Mouse (Mus musculus) hindbrain, embryonic 14.5 days (tissue): ENCODE data around the gene Marveld3. TPM values are rescaled to one million over a fixed set of nuclear protein-coding genes. Genes with fewer than 3 reads are reported as not detected.

Experiments
- ATAC-seq: fragments of 200-750 bp; cut with Nextera tagmentation; 2 replicates; pipeline ENCODE4 v1.8.0; 2017; ENCODE audit warnings: moderate number of reproducible peaks, mild to moderate bottlenecking, moderate TSS enrichment, moderate library complexity; ENCODE audit not compliant: low FRiP score
- DNase-seq: peaks from one replicate; pipeline ENCODE4 v3.0.0-alpha.2; 2015; ENCODE audit warnings: low spot score
- H3K27ac ChIP-seq: fragments of 300-500 bp; sonication (generic); 2 replicates; pipeline ENCODE4 v1.5.1; 2014; ENCODE audit warnings: mild to moderate bottlenecking, moderate library complexity
- H3K27me3 ChIP-seq: fragments of 300-500 bp; sonication (generic); 2 replicates; pipeline ENCODE4 v1.6.1; 2014; ENCODE audit warnings: mild to moderate bottlenecking, low read length, mixed read lengths; ENCODE audit not compliant: control insufficient read depth, insufficient read depth
- H3K36me3 ChIP-seq: fragments of 300-500 bp; sonication (generic); replicated peaks from 2 replicates; pipeline ENCODE4 v1.6.1; 2014; ENCODE audit not compliant: control insufficient read depth, insufficient read depth
- H3K4me1 ChIP-seq: fragments of 300-500 bp; sonication (generic); replicated peaks from 2 replicates; pipeline ENCODE4 v1.6.1; 2014; ENCODE audit warnings: antibody characterized with exemption, low read length, mixed read lengths; ENCODE audit not compliant: control insufficient read depth, insufficient read depth
- H3K4me2 ChIP-seq: fragments of 300-500 bp; sonication (generic); replicated peaks from 2 replicates; pipeline ENCODE4 v1.6.1; 2014; ENCODE audit warnings: mild to moderate bottlenecking, moderate library complexity
- H3K4me3 ChIP-seq: fragments of 300-500 bp; sonication (generic); replicated peaks from 2 replicates; pipeline ENCODE4 v1.5.1; 2014; ENCODE audit warnings: mild to moderate bottlenecking, low read length
- H3K9ac ChIP-seq: fragments of 300-500 bp; sonication (generic); 2 replicates; pipeline ENCODE4 v1.6.1; 2014
- H3K9me3 ChIP-seq: fragments of 300-500 bp; sonication (generic); 2 replicates; pipeline ENCODE4 v1.6.1; 2016; ENCODE audit warnings: low read length; ENCODE audit not compliant: control insufficient read depth
- WGBS: fragments of 180-500 bp; shearing (Covaris S2); extraction: QIAGEN DNeasy Blood & Tissue Kit; methylation state at CpG from one replicate; pipeline ENCODE4 v1.1.7; 2014; 5-methylcytosine and 5-hydroxymethylcytosine counted together
- polyA plus RNA-seq: library from polyadenylated mRNA; unstranded; fragments of >200 nt; fragmentation: Nextera tagmentation; extraction: Ambion mirVana; gene quantifications from 2 replicates; pipeline ENCODE4 v1.2.1, GENCODE M21; 2014

Gene Marveld3
- polyA plus RNA-seq, 1 experiment from 2014 or later, result 0.83 TPM

DNA sequence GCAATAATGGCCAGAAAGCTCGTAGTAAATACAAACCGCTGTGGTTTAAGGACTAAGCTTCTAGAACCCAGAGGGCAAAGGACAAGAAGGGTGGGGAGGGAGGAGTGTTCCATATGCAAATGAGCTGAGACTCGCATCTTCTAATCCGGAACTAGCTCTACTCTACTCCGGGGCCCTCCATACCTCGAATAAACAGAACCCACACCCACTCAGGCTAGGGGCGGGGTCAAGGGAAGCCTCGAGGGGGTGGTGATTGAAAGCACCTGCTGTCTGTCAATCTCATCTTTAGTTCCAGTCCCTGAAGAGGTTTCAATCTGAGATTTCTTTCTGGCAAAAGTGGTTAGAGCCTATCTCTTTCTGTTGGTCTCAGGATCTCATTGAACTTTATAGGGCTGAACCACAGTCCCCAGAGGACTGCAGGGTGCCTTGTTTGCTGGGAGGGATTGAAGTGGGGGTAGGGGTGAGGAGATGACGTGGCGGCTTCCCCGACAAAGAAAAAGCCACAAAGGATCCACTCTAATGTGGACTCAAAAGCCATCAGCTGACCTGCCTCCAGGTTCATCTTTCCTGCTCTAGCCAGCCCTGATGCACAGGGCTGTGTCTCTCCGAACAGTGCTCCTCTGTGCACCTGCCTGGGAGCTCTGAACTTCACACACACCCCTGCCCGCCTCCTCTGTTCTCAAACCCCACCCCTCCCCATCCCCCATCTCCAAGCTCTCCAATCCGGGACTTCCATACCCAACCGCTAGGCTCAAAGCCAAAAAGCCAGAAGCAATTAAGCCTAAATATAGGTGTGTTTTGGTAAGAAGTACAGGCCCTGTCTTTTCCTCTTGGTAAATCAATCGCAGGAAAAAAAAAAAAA, 4.6 kb downstream of the Marveld3 start:
- 6% methylated on average over 16 of the region's 16 CpGs for WGBS
- H3K4me1 ChIP-seq, result peaks cover 19% of the 10 kb centered on the region
- no peak overlapping the region; the same call in 1 of the 2 replicates for H3K4me2 ChIP-seq
- no peak overlapping the region for H3K9ac ChIP-seq
- no peaks in the 10 kb centered on the region for H3K9me3 ChIP-seq
- ATAC-seq (no peak), DNase-seq (no peak)
- H3K27ac ChIP-seq, result no peak overlapping the region
- H3K36me3 ChIP-seq, result no peaks in the 10 kb centered on the region
- H3K27me3 ChIP-seq, result peaks cover 17% of the 10 kb centered on the region
- H3K4me3 ChIP-seq, result no peak overlapping the region

- H3K4me2 ChIP-seq, result no peak overlapping the region
- peak; percentile 63 for DNase-seq
- WGBS, result 27% methylated on average over 13 of the region's 13 CpGs
Observed at GRCm38 (mm10) chr8:109954486-109954948, 7.5 kb downstream of the Marveld3 start.

GRCm38 (mm10) chr8:109952171-109952570, 9.8 kb downstream of the Marveld3 start:
- DNase-seq, result no peak
- no peak for ATAC-seq

More at GRCm38 (mm10) chr8:109954486-109954948, 7.5 kb downstream of the Marveld3 start:
- no peaks in the 10 kb centered on the region for H3K36me3 ChIP-seq
- H3K27me3 ChIP-seq, result no peaks in the 10 kb centered on the region
- no peaks in the 10 kb centered on the region for H3K9me3 ChIP-seq
- H3K4me3 ChIP-seq, result no peak overlapping the region
- no peak overlapping the region for H3K27ac ChIP-seq
- peak; percentile 74; the same call in 1 of the 2 replicates for ATAC-seq
- H3K9ac ChIP-seq, result 0 out of 2 replicates have a peak overlapping the region, but pooled peaks have one; percentile 28
- peaks cover 15% of the 10 kb centered on the region for H3K4me1 ChIP-seq

GRCm38 (mm10) chr8:109948285-109948564, 13.8 kb downstream of the Marveld3 start:
- 6% methylated on average over 19 of the region's 19 CpGs for WGBS
- H3K4me1 ChIP-seq, result no peaks in the 10 kb centered on the region
- peak overlapping the region; percentile 84 for H3K27ac ChIP-seq
- DNase-seq (peak; percentile 47), ATAC-seq (peak; percentile 46)
- H3K27me3 ChIP-seq, result no peaks in the 10 kb centered on the region
- H3K9ac ChIP-seq, result peak overlapping the region; percentile 66
- H3K9me3 ChIP-seq, result no peaks in the 10 kb centered on the region
- H3K4me2 ChIP-seq, result peak overlapping the region; percentile 70
- peak overlapping the region; percentile 39 for H3K4me3 ChIP-seq
- H3K36me3 ChIP-seq, result peaks cover 6% of the 10 kb centered on the region; the same call in 1 of the 2 replicates

More at GRCm38 (mm10) chr8:109952171-109952570, 9.8 kb downstream of the Marveld3 start:
- Histone ChIP-seq H3K27ac (no peak overlapping the region), H3K9me3 (no peaks in the 10 kb centered on the region), H3K4me1 (peaks cover 10% of the 10 kb centered on the region), H3K27me3 (no peaks in the 10 kb centered on the region), H3K36me3 (no peaks in the 10 kb centered on the region), H3K9ac (no peak overlapping the region), H3K4me2 (no peak overlapping the region), H3K4me3 (no peak overlapping the region)
- WGBS, result 72% methylated on average over 7 of the region's 7 CpGs

- WGBS, result 1% methylated on average over 26 of the region's 26 CpGs
- no peaks in the 10 kb centered on the region for H3K9me3 ChIP-seq
- H3K4me2 ChIP-seq, result peak overlapping the region; percentile 70
- ATAC-seq, result peak; percentile 64
- peak; percentile 66 for DNase-seq
- no peaks in the 10 kb centered on the region for H3K27me3 ChIP-seq
- peak overlapping the region; percentile 39 for H3K4me3 ChIP-seq
- peak overlapping the region; percentile 66 for H3K9ac ChIP-seq
- H3K36me3 ChIP-seq, result peaks cover 7% of the 10 kb centered on the region; the same call in 1 of the 2 replicates
- no peaks in the 10 kb centered on the region for H3K4me1 ChIP-seq
- H3K27ac ChIP-seq, result peak overlapping the region; percentile 84
Observed at GRCm38 (mm10) chr8:109947447-109948284, 14.3 kb downstream of the Marveld3 start.

- Histone ChIP-seq H3K9ac (no peak overlapping the region), H3K9me3 (no peaks in the 10 kb centered on the region), H3K4me1 (no peaks in the 10 kb centered on the region; the same call in 1 of the 2 replicates), H3K27me3 (no peaks in the 10 kb centered on the region), H3K36me3 (peaks cover 12% of the 10 kb centered on the region; the same call in 1 of the 2 replicates), H3K4me3 (no peak overlapping the region), H3K4me2 (no peak overlapping the region), H3K27ac (no peak overlapping the region)
- no peak for DNase-seq
- ATAC-seq, result no peak
- WGBS, result 88% methylated on average over 7 of the region's 7 CpGs
Observed at GRCm38 (mm10) chr8:109946272-109946671, 15.7 kb downstream of the Marveld3 start.

- DNase-seq (no peak), ATAC-seq (no peak)
- 82% methylated on average over 7 of the region's 7 CpGs for WGBS
- H3K4me2 ChIP-seq, result no peak overlapping the region
- H3K4me3 ChIP-seq, result no peak overlapping the region
- no peak overlapping the region for H3K27ac ChIP-seq
- H3K4me1 ChIP-seq, result no peaks in the 10 kb centered on the region; the same call in 1 of the 2 replicates
- H3K27me3 ChIP-seq, result no peaks in the 10 kb centered on the region
- no peaks in the 10 kb centered on the region for H3K9me3 ChIP-seq
- no peak overlapping the region for H3K9ac ChIP-seq
- peaks cover 17% of the 10 kb centered on the region for H3K36me3 ChIP-seq
Observed at GRCm38 (mm10) chr8:109945694-109946093, 16.3 kb downstream of the Marveld3 start.

DNA sequence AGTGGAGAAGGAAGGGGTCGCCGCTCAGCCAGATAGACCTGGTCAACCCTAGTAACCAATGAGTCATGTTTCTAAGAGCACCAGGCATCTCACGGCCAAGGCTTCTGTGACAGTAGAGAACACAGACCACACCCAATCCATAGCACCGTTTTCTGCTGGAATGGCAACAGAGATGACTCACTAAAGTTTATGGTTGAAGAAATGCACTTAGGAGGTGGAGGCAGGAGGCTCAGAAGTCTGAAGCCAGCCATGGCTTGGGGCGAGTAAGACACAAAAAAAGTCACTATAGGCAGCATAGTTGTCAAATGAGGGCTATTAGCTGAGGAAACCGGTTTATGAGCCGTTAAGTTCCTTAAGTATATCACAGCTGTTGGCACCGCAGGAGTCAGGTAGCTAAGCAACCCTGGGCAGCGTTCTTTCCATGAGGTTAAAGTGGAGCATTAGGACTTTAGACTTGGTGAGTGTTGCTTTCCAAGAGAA, 16.8 kb downstream of the Marveld3 start:
- Histone ChIP-seq H3K9me3 (no peaks in the 10 kb centered on the region), H3K4me2 (no peak overlapping the region), H3K27me3 (no peaks in the 10 kb centered on the region), H3K9ac (no peak overlapping the region), H3K4me3 (no peak overlapping the region), H3K27ac (no peak overlapping the region), H3K36me3 (peaks cover 22% of the 10 kb centered on the region), H3K4me1 (no peaks in the 10 kb centered on the region; the same call in 1 of the 2 replicates)
- DNase-seq (no peak), ATAC-seq (no peak)
- WGBS, result 56% methylated on average over 9 of the region's 9 CpGs
